Mouse (Mus musculus) heart, postnatal 36 days (tissue): ENCODE results near the gene Yy1. TPM values are rescaled to one million over a fixed set of nuclear protein-coding genes. Genes with fewer than 3 reads are reported as not detected.

Experiments
- DNase-seq, 2 experiments: peaks; one replicate each; pipeline ENCODE4 v3.0.0; 2021 to 2022
- intact Hi-C: fragments of 180-260 bp; cut with DNase I; formaldehyde crosslinking; loops from one replicate; pipeline ENCODE4 v1.15.1; 2025
- microRNA-seq, 2 experiments: library from miRNA; unstranded; fragments of <30 nt; microRNA quantifications; one replicate each; pipeline ENCODE4 v1.2.0; 2021; ENCODE audit warnings: borderline number of aligned reads in 2 of 2
- total RNA-seq, 2 experiments: library from RNA; stranded (reverse); gene quantifications; 2 replicates each; pipeline ENCODE4 v1.2.3; 2021

Yy1 gene
- total RNA-seq, 2 experiments from 2014 or later: 38.3 to 42.7 TPM

- intact Hi-C loops: no loop called here
- DNase-seq: no peak
These were observed 57.4 kb downstream of the Yy1 start for GRCm38 (mm10) chr12:108850129-108850528.

GRCm38 (mm10) chr12:108850886-108851285 is 58.1 kb downstream of the Yy1 start:
- no peak for DNase-seq
- intact Hi-C loops: no loop called here

GRCm38 (mm10) chr12:108852822-108853221 is 60.0 kb downstream of the Yy1 start:
- intact Hi-C loops: no loop called here
- no peak for DNase-seq

DNA sequence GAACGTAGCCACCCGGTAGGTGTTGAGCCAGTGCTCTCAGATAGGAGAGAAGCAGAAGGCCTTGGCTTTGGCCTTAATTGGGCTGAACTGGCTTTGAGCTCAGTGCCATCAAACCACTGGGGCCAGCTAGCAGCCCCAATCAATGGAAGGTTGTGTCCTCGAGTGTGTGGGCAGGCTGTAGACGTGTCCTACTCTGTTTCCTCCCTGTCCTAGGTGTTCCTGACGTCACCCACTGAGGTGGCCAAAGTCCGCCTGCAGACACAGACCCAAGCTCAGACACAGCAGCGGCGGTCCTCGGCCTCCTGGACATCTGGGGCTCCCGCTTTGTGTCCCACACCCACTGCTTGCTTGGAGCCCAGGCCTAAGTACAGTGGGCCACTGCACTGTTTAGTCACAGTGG is 62.3 kb downstream of the Yy1 start:
- no peak for DNase-seq
- intact Hi-C loops: no loop called here

DNA sequence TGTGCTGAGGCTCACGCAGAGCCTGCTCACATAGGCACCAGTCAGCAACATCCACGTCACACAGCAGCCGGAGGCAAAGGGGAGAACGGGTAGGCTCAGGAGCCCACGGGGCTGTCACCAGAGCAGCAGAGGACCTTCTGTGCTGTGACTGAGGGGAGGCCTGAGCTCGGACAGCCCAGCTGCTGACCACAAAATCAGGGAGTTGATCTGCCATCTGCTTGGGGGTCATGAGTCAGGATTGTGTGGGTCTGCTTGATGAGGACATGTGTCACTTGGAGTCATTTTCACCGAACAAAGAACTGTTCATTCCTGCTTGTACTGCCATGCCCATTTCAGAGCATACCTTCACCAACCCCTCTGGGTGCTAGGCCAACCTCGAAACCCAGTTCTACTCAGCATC is 63.4 kb downstream of the Yy1 start:
- DNase-seq: no peak
- intact Hi-C loops: no loop called here

DNA sequence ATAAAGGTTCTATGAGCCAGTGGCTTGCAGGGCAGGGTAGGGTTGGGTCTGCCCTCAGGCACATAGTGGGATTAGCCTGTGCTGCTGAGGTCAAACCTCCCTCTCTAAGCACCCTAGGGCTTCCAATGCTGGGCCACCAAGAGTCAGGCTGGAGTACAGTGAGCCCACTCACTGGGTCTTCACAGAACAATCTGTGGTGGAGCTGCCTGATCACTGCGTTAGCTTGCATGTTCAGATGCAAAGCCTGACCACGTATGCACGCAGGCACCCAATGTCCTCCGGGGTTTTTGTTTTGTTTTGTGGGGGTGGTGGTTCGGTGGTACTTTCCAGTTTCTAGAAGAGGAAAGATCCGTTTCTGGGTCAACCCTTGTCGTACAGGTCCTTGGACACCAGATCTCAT is 64.3 kb downstream of the Yy1 start:
- no peak for DNase-seq
- intact Hi-C loops: no loop called here

DNA sequence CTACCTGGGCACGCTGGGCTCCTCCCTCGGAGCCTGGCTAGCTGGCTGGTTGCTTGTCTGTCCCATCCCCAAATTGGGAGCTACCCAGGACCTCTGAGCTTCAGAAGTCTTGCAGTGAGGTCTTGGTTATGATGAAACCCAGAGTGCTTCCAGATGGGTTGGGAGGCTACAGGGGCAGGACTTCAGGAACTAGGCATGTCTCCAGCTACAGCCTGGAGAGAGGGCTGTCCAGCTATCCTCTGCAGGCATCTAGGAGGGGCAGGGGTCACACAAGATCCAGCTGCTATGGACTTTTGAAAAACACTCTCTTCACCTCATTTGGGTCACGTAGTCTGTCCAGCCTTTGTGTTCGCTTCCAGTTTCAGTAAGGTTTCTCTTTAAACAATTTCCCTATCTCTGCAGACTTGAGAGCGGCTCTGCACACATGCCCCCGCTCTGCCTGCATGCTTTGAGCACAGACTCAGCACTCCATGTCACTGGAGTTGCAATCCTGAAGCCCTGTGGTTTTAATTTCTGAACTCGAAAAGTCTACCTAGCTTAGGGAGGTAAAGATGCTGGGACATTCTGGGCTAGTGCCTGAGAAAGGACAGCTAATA is 64.9 kb downstream of the Yy1 start:
- no peak for DNase-seq
- intact Hi-C loops: no loop called here

- intact Hi-C loops: no loop called here
- DNase-seq: no peak
These were observed 65.7 kb downstream of the Yy1 start for GRCm38 (mm10) chr12:108858486-108858885.

DNA sequence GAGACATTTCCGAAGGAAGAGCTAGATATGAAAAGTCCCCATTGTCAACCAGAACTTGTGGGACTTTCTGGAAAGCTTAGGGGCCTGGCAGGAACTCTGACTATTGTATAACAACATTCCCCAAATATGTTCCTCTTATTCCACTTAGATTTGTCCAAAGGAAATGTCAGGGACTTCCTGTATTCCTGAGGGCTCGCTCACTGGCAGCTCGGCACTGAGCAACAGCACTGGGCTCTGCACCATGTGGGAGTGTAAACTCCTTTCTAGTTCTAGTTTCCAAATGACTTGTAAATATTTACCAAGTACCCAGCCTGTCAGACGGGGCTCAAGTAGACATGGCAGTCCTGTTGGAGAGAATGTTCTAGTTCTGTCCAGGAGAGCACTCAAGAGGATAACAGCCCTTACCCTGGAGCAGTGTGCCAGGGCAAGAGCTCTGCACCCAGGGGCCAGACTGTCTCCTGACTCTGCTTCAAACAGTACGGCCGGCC is 72.3 kb downstream of the Yy1 start:
- intact Hi-C loops: no loop called here

GRCm38 (mm10) chr12:108869575-108869974 is 76.8 kb downstream of the Yy1 start:
- intact Hi-C loops: no loop called here
- no peak for DNase-seq

More for the DNA sequence above, 72.3 kb downstream of the Yy1 start:
- DNase-seq: no peak

Small RNA genes lying within 50 kb of the gene (microRNA-seq; reads per million reads assigned to microRNA genes)
- gene Mir345: 63.6 to 87.4 reads per million in 2 experiments

Other genes starting within 250 kb of the Yy1 start
- 10 to 100 TPM; 46.8 to 48.7 TPM for gene Evl, start 238.3 kb upstream of the Yy1 start, total RNA-seq
- under 1 TPM; 0.27 to 0.92 TPM for gene Degs2, start 90.7 kb upstream of the Yy1 start, total RNA-seq
- gene Slc25a29, start 42.9 kb downstream of the Yy1 start, total RNA-seq: 10 to 100 TPM in 1 of 2 experiments, 1 to 10 TPM in 1; 8.5 to 10.7 TPM
- 1 to 10 TPM; 6.5 to 6.9 TPM for gene Slc25a47, start 43.1 kb downstream of the Yy1 start, total RNA-seq
- gene Wdr25, start 100.7 kb downstream of the Yy1 start, total RNA-seq: 1 to 10 TPM; 3.8 to 4.3 TPM
- 10 to 100 TPM; 32.5 to 40.6 TPM for gene Wars, start 101.2 kb downstream of the Yy1 start, total RNA-seq